Mouse (Mus musculus): ENCODE data around the gene Rps7. TPM values are rescaled to one million over a fixed set of nuclear protein-coding genes. Genes with fewer than 3 reads are reported as not detected.
A peak's percentile ranks its signal among the peaks of the same experiment; 100 is the strongest.

Gene Rps7
- total RNA-seq, 1 experiment from 2014 or later = 1,783 TPM

DNA sequence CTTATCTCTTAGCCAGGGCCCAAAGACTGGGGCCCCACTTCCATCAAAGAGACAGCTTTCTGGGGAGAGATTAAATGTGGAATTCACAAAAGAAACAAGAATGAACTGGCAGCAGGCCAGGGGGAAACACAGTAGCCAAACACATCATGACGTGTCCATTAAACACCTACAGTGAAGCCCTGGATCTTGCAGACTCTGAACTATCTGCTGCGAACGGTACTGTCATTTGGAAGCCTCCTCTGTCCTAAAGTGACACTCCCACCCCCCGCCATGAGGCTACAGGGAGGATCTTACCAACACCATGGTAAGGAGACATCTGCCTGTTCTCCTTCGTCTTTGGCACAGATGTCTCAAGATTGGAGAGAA lies 13.6 kb downstream of the Rps7 start:
- no peak for ATAC-seq (ENCODE audit: extremely low read depth, insufficient number of reproducible peaks, low FRiP score, poor library complexity, severe bottlenecking)

DNA sequence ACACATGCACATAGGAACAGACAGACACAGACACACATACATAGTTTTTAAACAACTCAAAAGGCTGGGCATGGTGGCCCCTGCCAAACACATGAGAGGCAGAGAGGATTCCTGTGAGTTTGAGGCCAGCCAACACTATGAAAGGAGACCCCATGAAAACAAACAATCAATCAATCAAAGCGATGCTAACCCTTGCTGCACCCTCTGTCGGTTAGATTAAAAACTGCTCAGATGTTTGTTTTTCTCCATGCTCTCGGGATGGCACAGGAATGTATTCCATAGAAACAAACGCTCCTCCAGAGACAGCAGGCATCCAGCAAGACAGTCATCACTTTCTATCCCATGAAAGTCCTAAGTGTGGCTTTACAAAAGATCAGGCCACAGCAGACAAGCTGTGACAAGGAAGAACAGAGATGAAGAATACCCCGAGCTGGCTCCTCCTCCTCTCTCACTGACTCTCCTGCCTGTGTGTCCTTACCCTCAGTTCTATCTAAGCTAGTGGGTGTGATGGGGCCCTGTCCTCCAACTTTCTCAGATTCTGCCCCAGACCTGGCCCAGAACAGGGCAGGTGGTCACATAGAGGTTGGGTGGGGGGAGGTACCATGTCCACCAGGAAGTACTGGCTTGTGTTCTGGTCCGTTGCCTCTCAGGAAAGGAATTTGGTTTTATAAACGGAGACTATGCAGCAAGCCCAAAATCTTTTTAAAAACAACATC lies 14.1 kb downstream of the Rps7 start:
- ATAC-seq (ENCODE audit: extremely low read depth, insufficient number of reproducible peaks, low FRiP score, poor library complexity, severe bottlenecking) = no peak

- ATAC-seq (ENCODE audit: extremely low read depth, insufficient number of reproducible peaks, low FRiP score, poor library complexity, severe bottlenecking) = no peak
These were observed 18.5 kb downstream of the Rps7 start for GRCm38 (mm10) chr12:28617297-28617696.

- no peak for ATAC-seq (ENCODE audit: extremely low read depth, insufficient number of reproducible peaks, low FRiP score, poor library complexity, severe bottlenecking)
These were observed 21.4 kb downstream of the Rps7 start for GRCm38 (mm10) chr12:28614401-28614800.

GRCm38 (mm10) chr12:28612391-28612790 lies 23.4 kb downstream of the Rps7 start:
- ATAC-seq (ENCODE audit: extremely low read depth, insufficient number of reproducible peaks, low FRiP score, poor library complexity, severe bottlenecking) = no peak

- no peak for ATAC-seq (ENCODE audit: extremely low read depth, insufficient number of reproducible peaks, low FRiP score, poor library complexity, severe bottlenecking)
These were observed 28.0 kb downstream of the Rps7 start for GRCm38 (mm10) chr12:28607546-28608305.

DNA sequence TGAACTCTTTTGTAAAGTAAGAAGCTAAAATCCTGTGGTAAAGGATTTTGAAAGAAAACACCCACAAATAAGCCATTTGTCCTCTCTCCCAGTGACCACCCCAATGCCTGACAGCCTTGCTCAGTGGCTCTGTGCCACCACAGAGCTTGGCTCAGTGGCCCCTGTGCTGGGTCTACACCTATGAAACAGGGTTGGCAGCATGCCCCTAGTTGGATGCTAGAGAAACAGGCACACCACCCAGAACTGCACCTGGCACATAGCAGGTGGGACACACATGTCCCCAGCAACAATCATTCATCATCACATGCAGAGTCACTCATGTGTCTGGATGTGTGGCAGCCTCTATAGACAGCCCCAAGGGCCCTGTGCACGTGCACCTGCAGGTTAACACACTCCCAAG lies 32.3 kb downstream of the Rps7 start:
- ATAC-seq (ENCODE audit: extremely low read depth, insufficient number of reproducible peaks, low FRiP score, poor library complexity, severe bottlenecking) = no peak

GRCm38 (mm10) chr12:28602259-28602658 lies 33.5 kb downstream of the Rps7 start:
- no peak for ATAC-seq (ENCODE audit: extremely low read depth, insufficient number of reproducible peaks, low FRiP score, poor library complexity, severe bottlenecking)

GRCm38 (mm10) chr12:28598526-28598991 lies 37.2 kb downstream of the Rps7 start:
- no peak for ATAC-seq (ENCODE audit: extremely low read depth, insufficient number of reproducible peaks, low FRiP score, poor library complexity, severe bottlenecking)

DNA sequence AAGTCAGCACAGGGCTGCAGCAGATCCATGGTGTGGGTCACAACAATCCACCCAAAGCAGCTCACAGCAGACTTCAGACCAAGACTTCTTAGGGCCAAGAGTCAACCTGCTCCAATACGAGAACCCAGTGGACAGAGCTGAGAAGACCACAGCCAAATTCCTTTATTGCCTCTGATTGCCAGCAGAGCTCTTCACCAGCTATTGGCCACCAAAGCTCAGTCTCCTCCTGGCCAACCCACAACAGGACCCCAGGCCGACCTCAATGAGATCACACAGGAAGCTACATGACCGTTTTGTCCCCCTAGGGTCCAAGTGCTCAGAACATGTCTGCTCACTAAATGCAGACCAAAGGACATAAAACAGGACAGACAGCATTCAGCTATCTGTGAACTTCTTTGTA lies 37.6 kb downstream of the Rps7 start:
- ATAC-seq (ENCODE audit: extremely low read depth, insufficient number of reproducible peaks, low FRiP score, poor library complexity, severe bottlenecking) = no peak

- ATAC-seq (ENCODE audit: extremely low read depth, insufficient number of reproducible peaks, low FRiP score, poor library complexity, severe bottlenecking) = no peak
These were observed 38.1 kb downstream of the Rps7 start for GRCm38 (mm10) chr12:28597699-28598098.

GRCm38 (mm10) chr12:28596851-28597250 lies 38.9 kb downstream of the Rps7 start:
- no peak for ATAC-seq (ENCODE audit: extremely low read depth, insufficient number of reproducible peaks, low FRiP score, poor library complexity, severe bottlenecking)

GRCm38 (mm10) chr12:28590428-28590827 lies 45.3 kb downstream of the Rps7 start:
- no peak for ATAC-seq (ENCODE audit: extremely low read depth, insufficient number of reproducible peaks, low FRiP score, poor library complexity, severe bottlenecking)

DNA sequence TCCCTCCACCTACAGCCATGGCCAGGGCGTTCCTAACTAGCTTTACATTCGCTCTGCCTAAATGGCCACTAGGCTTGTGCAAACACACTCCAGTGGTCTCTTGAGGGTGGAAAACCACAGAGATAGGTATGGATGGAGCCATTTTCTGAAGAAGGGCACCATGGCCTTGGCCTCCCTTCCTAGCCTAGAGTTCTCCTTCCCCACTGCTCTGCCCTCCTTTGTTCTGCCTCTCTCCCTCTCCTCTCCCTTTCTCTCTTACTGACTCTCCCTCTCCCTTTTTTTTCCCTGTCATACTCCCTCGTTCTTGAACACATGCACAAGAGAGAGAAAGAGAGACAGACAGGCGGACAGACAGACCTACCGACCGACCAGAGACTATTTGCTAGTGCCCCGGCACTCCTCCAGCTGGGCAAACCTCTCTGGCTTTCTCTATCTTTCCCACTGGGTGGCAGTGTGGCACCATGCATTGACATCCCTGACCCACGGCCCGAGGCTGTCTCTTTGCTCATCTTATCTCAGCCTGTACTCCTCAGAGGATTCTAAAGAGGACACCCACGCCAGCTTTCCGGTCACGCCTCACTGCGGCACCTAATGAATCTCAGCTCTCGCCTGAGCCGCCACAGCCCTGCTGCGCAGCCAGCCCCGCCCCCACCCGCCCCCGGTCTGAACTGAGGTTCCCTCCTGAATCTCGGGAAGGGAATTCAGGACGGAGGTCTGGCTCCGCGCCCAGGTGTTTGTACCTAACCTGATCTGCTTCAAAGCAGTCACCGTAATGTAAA lies 46.5 kb downstream of the Rps7 start:
- ATAC-seq (ENCODE audit: extremely low read depth, insufficient number of reproducible peaks, low FRiP score, poor library complexity, severe bottlenecking) = peak; percentile 25; the same call in 1 of the 2 replicates

GRCm38 (mm10) chr12:28587949-28588348 lies 47.8 kb downstream of the Rps7 start:
- no peak for ATAC-seq (ENCODE audit: extremely low read depth, insufficient number of reproducible peaks, low FRiP score, poor library complexity, severe bottlenecking)

- ATAC-seq (ENCODE audit: extremely low read depth, insufficient number of reproducible peaks, low FRiP score, poor library complexity, severe bottlenecking) = no peak
These were observed 51.7 kb downstream of the Rps7 start for GRCm38 (mm10) chr12:28584036-28584435.

- no peak for ATAC-seq (ENCODE audit: extremely low read depth, insufficient number of reproducible peaks, low FRiP score, poor library complexity, severe bottlenecking)
These were observed 53.3 kb downstream of the Rps7 start, which contains the start of gene Allc for GRCm38 (mm10) chr12:28582423-28582822. Allc (minus strand) TSS chr12:28582523.

Measured in neutrophil, adult 5-6 weeks (primary cell).